Mouse (Mus musculus) spleen, embryonic (tissue): ENCODE measurements around the gene Usp49.
"Not testable (repeated sequence)": the region's sequence is repeated elsewhere in the genome, so short reads cannot be mapped to it uniquely, and the experiment has no call there.

Experiments
- CTCF ChIA-PET: fragments of 350-600 bp; sonication (Branson Sonifier 250); formaldehyde crosslinking; loops from one replicate; lab custom pipeline; 2022; lab: Charles Lee

Gene Usp49

GRCm38 (mm10) chr17:47633999-47634770, 3.7 kb downstream of the Usp49 start:
- CTCF ChIA-PET: no interaction called here

GRCm38 (mm10) chr17:47642992-47643391, 12.5 kb downstream of the Usp49 start:
- CTCF ChIA-PET: interaction anchor here (0.6 kb wide), 1 partner anchor 126 kb away, joined by 3 read pairs; no protein-coding TSS in a partner anchor

- CTCF ChIA-PET: interaction anchor here (0.6 kb wide), 1 partner anchor 37 kb away, joined by 3 read pairs; no protein-coding TSS in a partner anchor
These were observed 16.2 kb downstream of the Usp49 start for GRCm38 (mm10) chr17:47646683-47647082.

- CTCF ChIA-PET: no interaction called here
These were observed 18.5 kb downstream of the Usp49 start for GRCm38 (mm10) chr17:47648966-47649365.

GRCm38 (mm10) chr17:47651953-47652352, 21.5 kb downstream of the Usp49 start:
- CTCF ChIA-PET: interaction anchor here (0.7 kb wide), 1 partner anchor 134 kb away, joined by 4 read pairs; no protein-coding TSS in a partner anchor

GRCm38 (mm10) chr17:47654346-47654745, 23.9 kb downstream of the Usp49 start:
- CTCF ChIA-PET: not testable (repeated sequence)

GRCm38 (mm10) chr17:47655697-47656096, 25.2 kb downstream of the Usp49 start:
- CTCF ChIA-PET: interaction anchor here (0.6 kb wide), 1 partner anchor 87 kb away, joined by 3 read pairs; no protein-coding TSS in a partner anchor

GRCm38 (mm10) chr17:47657901-47658300, 27.4 kb downstream of the Usp49 start:
- CTCF ChIA-PET: no interaction called here

GRCm38 (mm10) chr17:47658741-47659243, 28.3 kb downstream of the Usp49 start:
- CTCF ChIA-PET: interaction anchor here (0.6 kb wide), 1 partner anchor 944 kb away, joined by 5 read pairs; no protein-coding TSS in a partner anchor

- CTCF ChIA-PET: no interaction called here
These were observed 32.7 kb downstream of the Usp49 start for GRCm38 (mm10) chr17:47663009-47663713.

- CTCF ChIA-PET: no interaction called here
These were observed 34.0 kb downstream of the Usp49 start for GRCm38 (mm10) chr17:47664474-47664873.

GRCm38 (mm10) chr17:47669166-47669565, 38.7 kb downstream of the Usp49 start:
- CTCF ChIA-PET: no interaction called here

- CTCF ChIA-PET: interaction anchor here (0.5 kb wide), 1 partner anchor 277 kb away, joined by 5 read pairs; no protein-coding TSS in a partner anchor
These were observed 41.5 kb downstream of the Usp49 start for GRCm38 (mm10) chr17:47671988-47672310.

- CTCF ChIA-PET: no interaction called here
These were observed 42.0 kb downstream of the Usp49 start for GRCm38 (mm10) chr17:47672311-47673111.

- CTCF ChIA-PET: interaction anchor here (1.0 kb wide), 1 partner anchor 63 kb away, joined by 4 read pairs; no protein-coding TSS in a partner anchor
These were observed 46.1 kb downstream of the Usp49 start for GRCm38 (mm10) chr17:47676581-47676980.

- CTCF ChIA-PET: no interaction called here
These were observed 47.7 kb downstream of the Usp49 start for GRCm38 (mm10) chr17:47678238-47678637.

- CTCF ChIA-PET: no interaction called here
These were observed 48.2 kb downstream of the Usp49 start for GRCm38 (mm10) chr17:47678702-47679101.

- CTCF ChIA-PET: interaction anchor here (0.7 kb wide), 1 partner anchor 361 kb away, joined by 6 read pairs; no protein-coding TSS in a partner anchor
These were observed 52.3 kb downstream of the Usp49 start for GRCm38 (mm10) chr17:47682836-47683235.

- CTCF ChIA-PET: no interaction called here
These were observed 57.2 kb downstream of the Usp49 start for GRCm38 (mm10) chr17:47687409-47688343.

GRCm38 (mm10) chr17:47688344-47688607, 57.8 kb downstream of the Usp49 start, which contains the start of gene Tomm6:
Gene Tomm6, minus strand, starts transcription at chr17:47688386.
- CTCF ChIA-PET: no interaction called here
